Mouse (Mus musculus) forelimb bud, embryonic 11.5 days (tissue): ENCODE results near the gene Tnip2.

Source experiments
- DNase-seq: peaks from one replicate; pipeline ENCODE4 v3.0.0-alpha.2; 2012; ENCODE audit warnings: low read depth, low spot score

Gene Tnip2

DNA sequence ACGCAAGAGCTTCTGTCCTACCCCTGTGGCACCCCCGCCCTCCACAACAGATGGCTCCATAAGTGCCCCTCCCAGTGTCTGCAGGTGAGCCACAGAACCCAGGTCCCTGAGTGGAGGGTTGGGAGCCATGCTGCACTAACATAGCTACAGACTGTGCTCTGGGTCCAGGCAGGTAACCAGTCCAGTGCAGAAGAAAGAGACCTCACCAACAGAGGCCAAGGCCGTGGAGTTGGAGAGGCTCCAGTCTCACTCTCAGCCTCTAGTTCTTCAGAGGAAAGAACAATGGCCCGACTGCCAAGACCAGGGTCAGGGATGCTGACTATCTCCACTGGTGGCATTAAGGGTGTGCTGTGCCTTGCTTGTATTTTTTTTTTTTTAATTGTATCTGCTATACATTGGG lies 52.5 kb downstream of the Tnip2 start:
- DNase-seq, result no peak

DNA sequence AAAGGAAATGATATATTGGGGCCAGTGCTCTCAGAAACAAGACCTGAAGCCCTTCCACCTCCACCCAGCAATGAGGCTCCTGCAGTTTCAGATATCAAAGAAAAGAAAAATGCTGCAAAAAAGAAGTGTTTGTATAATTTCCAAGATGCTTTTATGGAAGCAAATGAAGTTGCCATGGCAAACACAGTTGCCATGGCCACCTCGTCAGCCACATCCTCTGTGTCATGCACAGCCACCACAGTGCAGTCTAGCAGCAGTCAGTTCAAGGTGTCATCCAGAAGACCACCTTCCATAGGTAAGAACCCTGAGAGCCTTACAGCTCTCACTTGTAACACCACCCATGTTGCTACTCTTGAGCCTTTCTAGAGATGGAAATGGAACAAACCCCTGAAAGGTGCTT lies 54.8 kb downstream of the Tnip2 start:
- DNase-seq, result no peak

DNA sequence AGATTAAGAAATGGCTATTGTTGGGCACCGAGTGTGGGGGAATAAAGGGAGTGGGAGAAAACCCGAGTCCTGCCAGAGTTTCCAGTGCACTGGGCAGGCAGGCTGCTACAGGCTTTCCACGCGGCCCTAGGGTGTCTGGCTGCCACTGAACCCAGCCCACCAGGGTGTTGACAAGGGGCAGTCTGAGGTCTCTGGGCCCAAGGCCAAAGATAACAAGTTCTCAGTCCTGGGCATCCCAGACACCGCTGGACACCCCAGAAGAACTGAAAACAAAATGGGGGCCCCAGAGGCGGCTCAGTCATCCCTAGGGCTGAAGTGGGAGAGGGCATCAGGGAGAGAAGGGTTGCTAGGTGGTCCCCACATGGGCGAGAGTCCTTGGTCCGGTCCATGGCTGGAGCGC lies 67.6 kb downstream of the Tnip2 start:
- DNase-seq, result no peak
